Mouse (Mus musculus): Measurements from ENCODE around the gene Fnip1. TPM values are rescaled to one million over a fixed set of nuclear protein-coding genes. Genes with fewer than 3 reads are reported as not detected.

Fnip1 gene
- total and polyA plus RNA-seq, 2 experiments from 2014 or later, result 6.6 to 14.7 TPM

DNA sequence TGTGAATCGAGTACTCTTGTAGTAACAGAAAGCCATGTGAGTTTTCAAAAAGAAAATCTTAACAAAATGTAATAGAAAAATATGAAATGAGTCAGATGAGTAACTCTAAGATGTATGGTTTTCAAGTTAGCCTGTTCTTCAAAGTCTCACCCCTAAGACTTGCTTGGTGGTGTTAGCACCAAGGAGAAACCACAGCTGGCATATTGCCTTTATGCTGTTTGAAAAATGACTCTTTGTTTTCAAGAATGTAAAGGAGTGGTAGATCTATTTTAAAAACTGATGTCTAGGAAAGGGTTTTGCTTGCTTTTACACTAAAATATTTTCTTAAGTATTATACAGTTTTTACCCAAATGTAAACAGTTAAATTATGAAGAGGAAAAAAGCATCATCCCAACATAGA is 16.5 kb downstream of the Fnip1 start:
- no peak for ATAC-seq
- Histone ChIP-seq H3K36me3 (ENCODE audit: insufficient read depth, low read length) (no peaks in the 10 kb centered on the region), H3K27me3 (ENCODE audit: insufficient read depth, low read length) (no peaks in the 10 kb centered on the region), H3K9me3 (ENCODE audit: low read length) (no peaks in the 10 kb centered on the region), H3K4me2 (ENCODE audit: low read depth, low read length) (no peak overlapping the region), H3K9ac (replicated peaks; ENCODE audit: low read length) (no peak overlapping the region), H3K27ac (no peak overlapping the region), H3K4me1 (ENCODE audit: insufficient read depth, low read length) (no peaks in the 10 kb centered on the region), H3K4me3 (ENCODE audit: low read length) (no peak overlapping the region)
- no peak for TF ChIP-seq CTCF (IDR thresholded peaks at IDR 0.05; ENCODE audit: low read depth)
- DNase-seq (ENCODE audit: low spot score), result no peak
- 90% methylated on average over 1 of the region's 1 CpGs for WGBS

DNA sequence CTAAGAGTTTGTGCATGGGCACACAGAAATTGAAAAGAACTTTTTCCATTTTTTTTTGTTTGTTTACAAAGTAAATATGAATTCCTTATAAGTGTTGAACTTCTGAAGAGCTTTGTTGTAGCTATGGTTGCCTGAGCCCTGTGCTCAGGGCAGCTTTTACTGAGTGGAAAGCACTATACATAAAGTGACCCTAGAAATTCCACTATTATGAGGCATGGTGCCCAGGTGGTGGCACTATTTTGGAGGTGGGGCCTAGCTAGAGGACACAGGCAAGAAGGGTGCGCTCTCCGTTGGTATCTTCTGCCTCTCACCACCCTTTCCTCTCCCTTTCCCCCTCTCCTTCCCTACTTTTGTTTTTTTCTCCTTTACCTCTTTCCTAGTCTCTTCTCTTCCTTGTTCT is 18.9 kb downstream of the Fnip1 start:
- H3K9me3 ChIP-seq (ENCODE audit: low read length), result no peaks in the 10 kb centered on the region
- H3K4me1 ChIP-seq (ENCODE audit: insufficient read depth, low read length), result no peaks in the 10 kb centered on the region
- no peak overlapping the region for H3K27ac ChIP-seq
- no peak for ATAC-seq
- no peak overlapping the region for H3K4me3 ChIP-seq (ENCODE audit: low read length)
- H3K4me2 ChIP-seq (ENCODE audit: low read depth, low read length), result no peak overlapping the region
- no peaks in the 10 kb centered on the region for H3K27me3 ChIP-seq (ENCODE audit: insufficient read depth, low read length)
- no peaks in the 10 kb centered on the region for H3K36me3 ChIP-seq (ENCODE audit: insufficient read depth, low read length)
- no peak for TF ChIP-seq CTCF (IDR thresholded peaks at IDR 0.05; ENCODE audit: low read depth)
- no peak for DNase-seq (ENCODE audit: low spot score)
- 82% methylated on average over 2 of the region's 2 CpGs for WGBS
- no peak overlapping the region for H3K9ac ChIP-seq (replicated peaks; ENCODE audit: low read length)

DNA sequence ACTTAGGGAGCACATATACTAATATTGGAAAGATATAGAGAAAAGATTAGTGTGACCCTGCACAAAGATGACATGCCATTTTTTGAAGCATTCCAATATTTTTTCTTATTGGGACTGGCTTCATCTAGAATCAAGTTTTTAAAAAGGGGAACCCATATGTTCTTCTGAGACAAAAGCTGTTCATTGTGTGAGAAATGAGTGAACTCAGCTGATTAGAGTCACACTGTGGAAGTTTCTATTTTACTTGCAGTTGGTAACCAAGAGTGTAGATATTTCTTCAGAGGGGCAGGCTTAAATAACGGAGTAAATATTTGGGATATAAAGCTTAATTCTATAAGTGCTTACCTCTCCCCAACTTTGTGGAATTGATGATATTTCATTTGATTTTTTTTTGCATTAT is 20.2 kb downstream of the Fnip1 start:
- ATAC-seq (no peak), DNase-seq (ENCODE audit: low spot score) (no peak)
- no peak overlapping the region for H3K4me3 ChIP-seq (ENCODE audit: low read length)
- no peaks in the 10 kb centered on the region for H3K36me3 ChIP-seq (ENCODE audit: insufficient read depth, low read length)
- no peak overlapping the region for H3K9ac ChIP-seq (replicated peaks; ENCODE audit: low read length)
- 86% methylated on average over 1 of the region's 1 CpGs for WGBS
- H3K4me2 ChIP-seq (ENCODE audit: low read depth, low read length), result no peak overlapping the region
- no peak overlapping the region for H3K27ac ChIP-seq
- H3K9me3 ChIP-seq (ENCODE audit: low read length), result no peaks in the 10 kb centered on the region
- no peak for TF ChIP-seq CTCF (IDR thresholded peaks at IDR 0.05; ENCODE audit: low read depth)
- no peaks in the 10 kb centered on the region for H3K27me3 ChIP-seq (ENCODE audit: insufficient read depth, low read length)
- no peaks in the 10 kb centered on the region for H3K4me1 ChIP-seq (ENCODE audit: insufficient read depth, low read length)

DNA sequence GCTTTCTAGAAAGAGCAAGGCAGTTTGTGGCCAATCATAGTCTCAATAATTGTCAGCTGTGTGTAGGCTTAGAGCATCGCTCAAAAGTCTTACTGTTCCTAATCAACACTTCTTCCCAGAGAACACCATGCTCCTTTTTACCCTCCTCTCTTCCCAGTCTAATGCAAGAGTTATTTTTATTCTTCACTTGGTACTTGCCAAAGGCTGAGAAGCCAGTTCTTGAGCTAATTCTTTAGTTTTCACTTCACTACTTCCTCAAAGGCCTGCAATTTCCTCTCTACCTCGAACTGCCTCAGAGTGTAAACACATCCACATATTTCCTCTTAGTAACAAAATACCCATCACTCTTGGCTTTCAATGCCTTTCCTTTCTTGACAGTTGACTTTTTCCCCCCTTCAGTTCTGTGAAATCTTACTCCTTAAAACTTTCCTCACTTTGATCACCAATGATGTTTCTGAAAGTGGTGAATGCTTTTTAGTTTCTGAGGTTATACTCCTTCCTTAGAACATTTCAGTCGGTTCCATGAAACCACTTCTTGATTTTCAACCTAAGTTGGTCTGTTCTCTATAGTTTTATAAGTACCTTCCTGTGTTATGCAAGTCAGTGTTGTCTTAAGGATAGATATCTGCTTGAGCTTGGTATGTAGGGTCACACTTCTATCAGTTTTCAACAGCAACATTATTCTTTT is 26.7 kb downstream of the Fnip1 start:
- Histone ChIP-seq H3K4me3 (ENCODE audit: low read length) (no peak overlapping the region), H3K9ac (replicated peaks; ENCODE audit: low read length) (no peak overlapping the region), H3K9me3 (ENCODE audit: low read length) (no peaks in the 10 kb centered on the region), H3K27ac (no peak overlapping the region), H3K36me3 (ENCODE audit: insufficient read depth, low read length) (no peaks in the 10 kb centered on the region), H3K4me1 (ENCODE audit: insufficient read depth, low read length) (no peaks in the 10 kb centered on the region), H3K4me2 (ENCODE audit: low read depth, low read length) (no peak overlapping the region), H3K27me3 (ENCODE audit: insufficient read depth, low read length) (no peaks in the 10 kb centered on the region)
- no peak for ATAC-seq
- DNase-seq (ENCODE audit: low spot score), result no peak
- 71% methylated on average over 3 of the region's 3 CpGs for WGBS
- TF ChIP-seq CTCF (IDR thresholded peaks at IDR 0.05; ENCODE audit: low read depth), result no peak

DNA sequence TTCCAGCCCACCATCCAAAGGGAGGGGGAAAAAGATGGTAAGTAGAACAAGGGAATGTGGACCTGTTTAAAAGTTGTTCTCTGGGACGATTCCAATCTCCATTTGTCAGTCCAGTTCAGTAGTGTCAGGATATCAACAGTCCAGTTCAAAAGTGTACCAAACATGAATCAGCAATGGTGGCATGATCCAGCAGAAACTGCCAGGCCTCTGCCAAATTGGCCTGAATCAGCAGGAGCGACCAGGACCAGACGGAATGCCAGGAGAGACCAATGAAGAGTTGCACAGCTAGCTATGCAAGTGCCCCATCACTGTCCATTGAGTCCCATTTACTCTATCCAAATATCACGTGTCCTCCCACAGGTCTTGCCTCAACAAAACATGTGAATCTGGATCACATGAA is 34.2 kb downstream of the Fnip1 start:
- no peaks in the 10 kb centered on the region for H3K27me3 ChIP-seq (ENCODE audit: insufficient read depth, low read length)
- no peak for TF ChIP-seq CTCF (IDR thresholded peaks at IDR 0.05; ENCODE audit: low read depth)
- WGBS, result 96% methylated on average over 4 of the region's 4 CpGs
- ATAC-seq, result no peak
- no peak for DNase-seq (ENCODE audit: low spot score)
- no peaks in the 10 kb centered on the region for H3K36me3 ChIP-seq (ENCODE audit: insufficient read depth, low read length)
- no peaks in the 10 kb centered on the region for H3K4me1 ChIP-seq (ENCODE audit: insufficient read depth, low read length)
- H3K9me3 ChIP-seq (ENCODE audit: low read length), result no peaks in the 10 kb centered on the region
- H3K4me2 ChIP-seq (ENCODE audit: low read depth, low read length), result no peak overlapping the region
- no peak overlapping the region for H3K4me3 ChIP-seq (ENCODE audit: low read length)
- no peak overlapping the region for H3K9ac ChIP-seq (replicated peaks; ENCODE audit: low read length)
- H3K27ac ChIP-seq, result no peak overlapping the region

DNA sequence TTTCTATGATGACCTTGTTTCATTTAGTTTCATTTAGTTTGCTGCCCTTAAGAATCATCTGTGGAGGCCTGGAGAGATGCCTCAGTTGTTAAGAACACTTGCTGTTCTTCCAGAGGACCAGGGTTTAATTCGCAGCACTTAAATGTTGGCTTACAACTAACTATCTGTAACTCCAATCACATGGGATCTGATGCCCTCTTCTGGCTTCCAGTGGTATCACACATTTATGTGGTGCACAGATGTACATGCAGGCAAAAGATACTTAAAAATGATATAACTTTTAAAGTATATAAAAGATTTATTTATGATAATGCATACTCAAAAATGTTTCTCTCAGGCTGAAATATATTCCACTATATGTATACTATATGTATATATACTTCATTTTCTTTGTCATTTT is 40.4 kb downstream of the Fnip1 start:
- Histone ChIP-seq H3K9ac (replicated peaks; ENCODE audit: low read length) (no peak overlapping the region), H3K4me1 (ENCODE audit: insufficient read depth, low read length) (no peaks in the 10 kb centered on the region), H3K4me2 (ENCODE audit: low read depth, low read length) (no peak overlapping the region), H3K9me3 (ENCODE audit: low read length) (no peaks in the 10 kb centered on the region), H3K27me3 (ENCODE audit: insufficient read depth, low read length) (no peaks in the 10 kb centered on the region), H3K27ac (no peak overlapping the region), H3K36me3 (ENCODE audit: insufficient read depth, low read length) (no peaks in the 10 kb centered on the region), H3K4me3 (ENCODE audit: low read length) (no peak overlapping the region)
- peak; percentile 47 for TF ChIP-seq CTCF (IDR thresholded peaks at IDR 0.05; ENCODE audit: low read depth)
- 87% methylated on average over 1 of the region's 1 CpGs for WGBS
- ATAC-seq (no peak), DNase-seq (ENCODE audit: low spot score) (peak; percentile 35)

DNA sequence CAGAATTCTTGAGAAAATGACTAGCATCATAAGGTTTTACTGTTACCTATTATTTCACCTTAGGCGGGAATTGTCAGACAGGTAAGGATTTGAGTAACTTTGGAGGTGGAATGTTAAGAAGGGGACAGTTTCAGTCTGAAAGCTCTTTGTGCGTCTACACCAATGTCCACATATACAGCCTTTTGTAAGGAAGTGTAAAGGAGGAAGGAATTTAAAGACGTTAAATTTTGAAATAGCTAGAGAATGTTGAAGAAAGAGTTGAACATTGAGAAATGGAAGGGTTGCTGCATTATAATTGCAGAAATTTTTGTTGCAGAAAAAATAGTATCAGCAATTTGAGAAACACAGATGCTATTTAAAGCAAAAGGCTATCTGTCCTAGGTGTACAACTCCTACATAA is 48.0 kb downstream of the Fnip1 start:
- Histone ChIP-seq H3K9ac (replicated peaks; ENCODE audit: low read length) (no peak overlapping the region), H3K27me3 (ENCODE audit: insufficient read depth, low read length) (no peaks in the 10 kb centered on the region), H3K36me3 (ENCODE audit: insufficient read depth, low read length) (peaks cover under 1% of the 10 kb centered on the region; the same call in 1 of the 2 replicates), H3K4me3 (ENCODE audit: low read length) (no peak overlapping the region), H3K4me2 (ENCODE audit: low read depth, low read length) (no peak overlapping the region), H3K4me1 (ENCODE audit: insufficient read depth, low read length) (no peaks in the 10 kb centered on the region), H3K9me3 (ENCODE audit: low read length) (no peaks in the 10 kb centered on the region), H3K27ac (no peak overlapping the region)
- DNase-seq (ENCODE audit: low spot score) (no peak), ATAC-seq (no peak)
- WGBS, result 92% methylated on average over 3 of the region's 3 CpGs
- TF ChIP-seq CTCF (IDR thresholded peaks at IDR 0.05; ENCODE audit: low read depth), result no peak

Data from hindbrain, postnatal 0 days (tissue).